Mouse (Mus musculus) stomach, embryonic 15.5 days (tissue): ENCODE results near the gene Olfr1030. TPM values are rescaled to one million over a fixed set of nuclear protein-coding genes. Genes with fewer than 3 reads are reported as not detected.
A peak's percentile ranks its signal among the peaks of the same experiment; 100 is the strongest.
"Not testable (repeated sequence)": the region's sequence is repeated elsewhere in the genome, so short reads cannot be mapped to it uniquely, and the experiment has no call there.

ENCODE experiments used
- ATAC-seq: fragments of 200-750 bp; cut with Nextera tagmentation; 2 replicates; pipeline ENCODE4 v1.8.0; 2017; ENCODE audit warnings: low read depth, moderate number of reproducible peaks, moderate TSS enrichment; ENCODE audit not compliant: insufficient read depth, low FRiP score
- H3K27ac ChIP-seq: fragments of 300-500 bp; sonication (generic); 2 replicates; pipeline ENCODE4 v1.5.1; 2015; ENCODE audit warnings: mild to moderate bottlenecking, inconsistent platforms
- H3K27me3 ChIP-seq: fragments of 300-500 bp; sonication (generic); replicated peaks from 2 replicates; pipeline ENCODE4 v1.6.1; 2015; ENCODE audit warnings: inconsistent platforms
- H3K36me3 ChIP-seq: fragments of 300-500 bp; sonication (generic); 2 replicates; pipeline ENCODE4 v1.6.1; 2015; ENCODE audit warnings: inconsistent platforms
- H3K4me1 ChIP-seq: fragments of 300-500 bp; sonication (generic); 2 replicates; pipeline ENCODE4 v1.6.1; 2015; ENCODE audit warnings: inconsistent platforms
- H3K4me2 ChIP-seq: fragments of 300-500 bp; sonication (generic); 2 replicates; pipeline ENCODE4 v1.6.1; 2015; ENCODE audit warnings: mild to moderate bottlenecking, inconsistent platforms
- H3K4me3 ChIP-seq: fragments of 300-500 bp; sonication (generic); replicated peaks from 2 replicates; pipeline ENCODE4 v1.5.1; 2015; ENCODE audit warnings: inconsistent platforms
- H3K9ac ChIP-seq: fragments of 300-500 bp; sonication (generic); 2 replicates; pipeline ENCODE4 v1.6.1; 2015; ENCODE audit warnings: inconsistent platforms
- H3K9me3 ChIP-seq: fragments of 300-500 bp; sonication (generic); 2 replicates; pipeline ENCODE4 v1.6.1; 2016; ENCODE audit warnings: inconsistent platforms
- WGBS: fragments of 180-500 bp; shearing (Covaris S2); methylation state at CpG from one replicate; pipeline ENCODE4 v1.1.7; 2015; 5-methylcytosine and 5-hydroxymethylcytosine counted together
- polyA plus RNA-seq: library from polyadenylated mRNA; unstranded; fragments of >200 nt; fragmentation: Nextera tagmentation; extraction: Ambion mirVana; gene quantifications from 2 replicates; pipeline ENCODE4 v1.2.1, GENCODE M21; 2015

Olfr1030 gene
- not detected in 2 replicates for polyA plus RNA-seq

DNA sequence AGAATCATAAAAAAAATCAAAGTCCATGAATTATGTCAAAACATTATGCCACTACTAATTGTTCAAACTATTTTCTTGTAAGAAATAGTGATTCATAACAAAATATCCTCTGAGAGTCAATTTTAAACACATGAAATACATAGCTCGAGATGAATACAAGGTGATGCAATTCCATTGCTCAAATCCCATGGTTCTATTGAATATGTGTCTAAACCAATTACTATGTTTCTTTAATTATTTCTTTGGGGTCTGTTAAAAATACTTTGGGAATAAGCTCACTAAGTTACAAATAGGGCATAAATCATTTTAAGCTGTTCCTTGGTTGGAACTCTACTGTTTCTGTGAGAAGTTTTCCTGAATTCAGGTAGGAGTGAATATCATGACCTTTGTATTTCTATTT, at the start of gene Olfr1030:
TSS of gene Olfr1030 (plus strand) at position 301 of the 400 bp plus-strand sequence.
- H3K27me3 ChIP-seq, result no peaks in the 10 kb centered on the region
- H3K9ac ChIP-seq, result no peak within 1 kb of the TSS
- H3K4me2 ChIP-seq, result no peak within 1 kb of the TSS
- H3K27ac ChIP-seq, result no peak within 1 kb of the TSS
- 66% methylated on average over 1 of the region's 1 CpGs for WGBS
- no peaks in the 10 kb centered on the region for H3K4me1 ChIP-seq
- no peak within 1 kb of the TSS for H3K4me3 ChIP-seq
- no peak for ATAC-seq
- H3K9me3 ChIP-seq, result no peaks in the 10 kb centered on the region
- H3K36me3 ChIP-seq, result no peaks in the 10 kb centered on the region

- no peaks in the 10 kb centered on the region for H3K36me3 ChIP-seq
- no peak within 1 kb of the TSS for H3K4me2 ChIP-seq
- no peak within 1 kb of the TSS for H3K9ac ChIP-seq
- H3K4me1 ChIP-seq, result no peaks in the 10 kb centered on the region
- H3K27ac ChIP-seq, result no peak within 1 kb of the TSS
- no peak within 1 kb of the TSS for H3K4me3 ChIP-seq
- no peak for ATAC-seq
- H3K27me3 ChIP-seq, result no peaks in the 10 kb centered on the region
- no peaks in the 10 kb centered on the region for H3K9me3 ChIP-seq
- WGBS, result 79% methylated on average over 1 of the region's 1 CpGs
Observed at GRCm38 (mm10) chr2:85950137-85950536, 28.9 kb upstream of the Olfr1030 start, which contains the start of gene Olfr1028. Gene Olfr1028, plus strand, starts transcription at chr2:85950437.

GRCm38 (mm10) chr2:85973595-85973994, 5.5 kb upstream of the Olfr1030 start, which contains the start of gene Olfr1029:
Gene Olfr1029, plus strand, starts transcription at chr2:85973895.
- H3K4me3 ChIP-seq, result no peak within 1 kb of the TSS
- H3K9me3 ChIP-seq, result no peaks in the 10 kb centered on the region
- no peaks in the 10 kb centered on the region for H3K4me1 ChIP-seq
- ATAC-seq, result no peak
- WGBS, result 85% methylated on average over 2 of the region's 2 CpGs
- H3K36me3 ChIP-seq, result no peaks in the 10 kb centered on the region
- H3K9ac ChIP-seq, result no peak within 1 kb of the TSS
- H3K27me3 ChIP-seq, result no peaks in the 10 kb centered on the region
- no peak within 1 kb of the TSS for H3K4me2 ChIP-seq
- H3K27ac ChIP-seq, result no peak within 1 kb of the TSS

DNA sequence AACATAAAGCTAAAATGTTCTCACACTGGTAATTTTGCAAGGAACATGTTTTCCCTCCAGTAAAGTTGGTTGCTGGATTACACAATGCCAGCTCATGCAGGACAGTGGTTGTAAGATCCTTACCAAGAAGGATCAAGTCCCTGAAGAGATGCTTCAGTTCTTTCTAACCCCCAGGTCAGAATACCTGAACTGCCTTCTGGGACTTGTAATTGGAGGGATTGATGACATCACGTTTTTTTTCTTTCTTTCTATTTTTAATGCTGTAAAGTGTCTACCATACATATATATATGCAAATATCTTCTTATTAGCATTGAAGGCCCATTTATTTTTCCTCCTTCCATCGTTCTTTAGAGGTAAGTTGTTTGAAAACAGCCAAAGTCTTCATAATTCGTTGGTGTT, 10.9 kb downstream of the Olfr1030 start, which contains the start of gene Olfr1031:
TSS of gene Olfr1031 (plus strand) at position 301 of the 400 bp plus-strand sequence.
- Histone ChIP-seq H3K4me3 (no peak within 1 kb of the TSS), H3K36me3 (no peaks in the 10 kb centered on the region), H3K9me3 (no peaks in the 10 kb centered on the region), H3K27me3 (no peaks in the 10 kb centered on the region), H3K4me2 (no peak within 1 kb of the TSS), H3K9ac (no peak within 1 kb of the TSS), H3K4me1 (no peaks in the 10 kb centered on the region), H3K27ac (no peak within 1 kb of the TSS)
- no peak for ATAC-seq
- WGBS, result 65% methylated on average over 3 of the region's 3 CpGs

DNA sequence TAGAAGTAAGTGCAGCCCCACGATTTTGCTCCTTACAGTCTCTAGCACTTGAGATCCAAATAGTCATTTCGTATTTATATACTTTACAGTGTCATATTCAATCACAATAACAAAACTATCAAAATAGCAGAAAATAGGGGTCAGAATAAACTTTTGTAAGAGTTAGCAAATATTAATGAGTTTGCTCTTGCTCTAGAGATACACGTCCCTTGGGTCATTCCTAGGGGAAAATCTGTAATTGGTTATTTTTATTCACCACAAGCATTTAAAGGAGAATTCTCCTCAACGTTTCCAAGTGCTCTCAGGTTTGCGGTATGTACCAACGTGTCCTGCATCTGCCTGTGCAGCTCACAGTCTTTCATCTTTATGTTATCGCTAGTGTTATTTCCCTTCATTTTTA, 26.2 kb downstream of the Olfr1030 start, which contains the start of gene Olfr1032:
TSS of gene Olfr1032 (plus strand) at position 301 of the 400 bp plus-strand sequence.
- Histone ChIP-seq H3K4me1 (no peaks in the 10 kb centered on the region), H3K9ac (no peak within 1 kb of the TSS), H3K36me3 (no peaks in the 10 kb centered on the region), H3K4me2 (no peak within 1 kb of the TSS), H3K4me3 (no peak within 1 kb of the TSS), H3K9me3 (no peaks in the 10 kb centered on the region), H3K27ac (no peak within 1 kb of the TSS), H3K27me3 (no peaks in the 10 kb centered on the region)
- ATAC-seq, result no peak
- WGBS, result 78% methylated on average over 7 of the region's 7 CpGs

- not testable (repeated sequence) for H3K4me1 ChIP-seq, H3K27me3 ChIP-seq, H3K36me3 ChIP-seq, H3K9ac ChIP-seq, H3K9me3 ChIP-seq, ATAC-seq
- Histone ChIP-seq H3K27ac (0 out of 2 replicates have a peak within 1 kb of the TSS, but pooled peaks have one; percentile 36), H3K4me2 (peak within 1 kb of the TSS; percentile 46), H3K4me3 (peak within 1 kb of the TSS; percentile 35)
- 2% methylated on average over 11 of the region's 11 CpGs for WGBS
Observed at GRCm38 (mm10) chr2:86020406-86020805, 41.3 kb downstream of the Olfr1030 start, which contains the start of gene Olfr1033. Gene Olfr1033, plus strand, starts transcription at chr2:86020633.

- not testable (repeated sequence) for ATAC-seq, H3K9ac ChIP-seq, H3K27ac ChIP-seq, H3K4me2 ChIP-seq, H3K9me3 ChIP-seq, H3K4me1 ChIP-seq, H3K27me3 ChIP-seq, H3K36me3 ChIP-seq, H3K4me3 ChIP-seq
- 49% methylated on average over 4 of the region's 9 CpGs for WGBS
Observed at GRCm38 (mm10) chr2:86021518-86021917, 42.4 kb downstream of the Olfr1030 start.

Other genes starting within 250 kb of the Olfr1030 start
- gene Olfr1012, start 216.5 kb upstream of the Olfr1030 start, polyA plus RNA-seq, result not detected in 2 replicates
- gene Olfr1013, start 212.2 kb upstream of the Olfr1030 start, polyA plus RNA-seq, result not detected in 2 replicates
- gene Olfr1014, start 206.6 kb upstream of the Olfr1030 start, polyA plus RNA-seq, result not detected in 2 replicates
- gene Olfr1015, start 197.3 kb upstream of the Olfr1030 start, polyA plus RNA-seq, result not detected in 2 replicates
- not detected in 2 replicates for gene Olfr1016, start 176.7 kb upstream of the Olfr1030 start, polyA plus RNA-seq
- not detected in 2 replicates for gene Olfr1018, start 160.8 kb upstream of the Olfr1030 start, polyA plus RNA-seq
- not detected in 2 replicates for gene Olfr1019, start 133.8 kb upstream of the Olfr1030 start, polyA plus RNA-seq
- gene Olfr1020, start 132.2 kb upstream of the Olfr1030 start, polyA plus RNA-seq, result not detected in 2 replicates
- not detected in 2 replicates for gene Olfr1022, start 110.7 kb upstream of the Olfr1030 start, polyA plus RNA-seq
- not detected in 2 replicates for gene Olfr1023, start 93.6 kb upstream of the Olfr1030 start, polyA plus RNA-seq
- not detected in 2 replicates for gene Olfr1024, start 74.2 kb upstream of the Olfr1030 start, polyA plus RNA-seq
- gene Olfr1025-ps1, start 64.1 kb upstream of the Olfr1030 start, polyA plus RNA-seq, result not detected in 2 replicates
- gene Olfr1026, start 57.7 kb upstream of the Olfr1030 start, polyA plus RNA-seq, result not detected in 2 replicates
- not detected in 2 replicates for gene Olfr1028, start 28.8 kb upstream of the Olfr1030 start, polyA plus RNA-seq
- gene Olfr1029, start 5.4 kb upstream of the Olfr1030 start, polyA plus RNA-seq, result not detected in 2 replicates
- not detected in 2 replicates for gene Olfr1031, start 11.0 kb downstream of the Olfr1030 start, polyA plus RNA-seq
- gene Olfr1032, start 26.3 kb downstream of the Olfr1030 start, polyA plus RNA-seq, result not detected in 2 replicates
- gene Olfr1033, start 41.4 kb downstream of the Olfr1030 start, polyA plus RNA-seq, result 3.6 and 5.2 TPM in 2 replicates
- gene Olfr1034, start 66.6 kb downstream of the Olfr1030 start, polyA plus RNA-seq, result 0.05 and 0.10 TPM in 2 replicates
- gene Olfr1036, start 94.7 kb downstream of the Olfr1030 start, polyA plus RNA-seq, result not detected in 2 replicates
- not detected in 2 replicates for gene Olfr1037, start 108.1 kb downstream of the Olfr1030 start, polyA plus RNA-seq
- not detected in 2 replicates for gene Olfr1039, start 156.7 kb downstream of the Olfr1030 start, polyA plus RNA-seq
- gene Olfr1040, start 167.5 kb downstream of the Olfr1030 start, polyA plus RNA-seq, result not detected in 2 replicates
- gene Olfr1042, start 182.6 kb downstream of the Olfr1030 start, polyA plus RNA-seq, result not detected in 2 replicates
- gene Olfr1043, start 188.2 kb downstream of the Olfr1030 start, polyA plus RNA-seq, result not detected in 2 replicates
- not detected in 2 replicates for gene Olfr1044, start 198.5 kb downstream of the Olfr1030 start, polyA plus RNA-seq
- not detected in 2 replicates for gene Olfr52, start 206.4 kb downstream of the Olfr1030 start, polyA plus RNA-seq
- gene Olfr1045, start 223.7 kb downstream of the Olfr1030 start, polyA plus RNA-seq, result not detected in 2 replicates
- not detected in 2 replicates for gene Olfr1046, start 240.0 kb downstream of the Olfr1030 start, polyA plus RNA-seq